Mouse (Mus musculus): ENCODE results near the gene Nxph2. TPM values are rescaled to one million over a fixed set of nuclear protein-coding genes. Genes with fewer than 3 reads are reported as not detected.
A peak's percentile ranks its signal among the peaks of the same experiment; 100 is the strongest.
"Not testable (repeated sequence)": the region's sequence is repeated elsewhere in the genome, so short reads cannot be mapped to it uniquely, and the experiment has no call there.

The Nxph2 gene
- 0.41 and 0.59 TPM in 2 replicates for polyA plus RNA-seq (2015; fragmentation: Nextera tagmentation; extraction: Ambion mirVana)

DNA sequence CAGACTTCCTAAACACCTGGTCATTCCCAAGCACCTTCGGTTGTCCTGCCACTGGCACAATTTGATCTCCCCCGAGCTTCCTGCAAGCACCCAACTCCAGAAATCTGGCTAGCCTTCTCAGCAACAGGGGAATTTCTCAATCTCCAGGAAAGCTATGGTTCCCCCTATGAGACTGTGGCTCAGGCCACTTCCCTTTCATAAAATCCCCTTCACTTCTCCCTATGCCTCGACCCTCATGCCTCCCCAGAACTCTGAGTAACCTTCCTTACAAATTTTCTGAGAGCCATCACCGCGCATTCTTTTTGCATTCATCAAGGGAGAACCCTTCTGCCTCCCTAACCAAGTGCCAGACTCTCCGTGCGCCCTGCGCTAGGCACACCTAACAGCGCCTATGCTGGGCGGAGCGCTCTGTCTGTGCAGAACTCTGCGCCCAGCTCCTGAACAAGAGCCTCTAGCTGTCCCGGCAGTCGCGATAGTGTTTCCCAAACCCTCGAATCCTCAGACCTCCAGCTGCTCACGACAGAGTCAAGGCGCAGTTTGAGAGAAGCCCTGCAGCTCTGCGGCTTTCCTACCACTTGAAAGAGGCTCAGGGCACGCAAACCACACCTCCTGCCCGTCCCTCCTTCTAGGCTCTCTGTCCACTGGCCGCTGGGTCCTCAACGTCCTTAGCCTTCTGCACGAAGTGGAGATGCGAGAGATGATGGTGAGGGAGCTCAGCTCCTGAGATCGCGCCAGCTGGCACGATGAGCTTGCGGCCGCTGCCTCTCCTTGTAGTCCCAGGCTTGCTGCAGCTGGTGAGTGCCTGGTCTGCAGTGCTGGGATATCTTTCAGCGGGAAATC, at the start of gene Nxph2:
TSS of gene Nxph2 (plus strand) at position 501 of the 840 bp plus-strand sequence.
- 2% methylated on average over 31 of the region's 31 CpGs for WGBS
- no peak within 1 kb of the TSS for H3K9ac ChIP-seq
- ATAC-seq (ENCODE audit: insufficient read depth, low FRiP score, low read depth), result peak; percentile 53; the same call in 1 of the 2 replicates
- no peak within 1 kb of the TSS for H3K27ac ChIP-seq
- H3K4me2 ChIP-seq, result peak within 1 kb of the TSS; percentile 54
- peaks cover 14% of the 10 kb centered on the region for H3K27me3 ChIP-seq (replicated peaks)
- H3K4me3 ChIP-seq (replicated peaks), result peak within 1 kb of the TSS; percentile 25
- H3K4me1 ChIP-seq, result no peaks in the 10 kb centered on the region
- H3K36me3 ChIP-seq, result no peaks in the 10 kb centered on the region
- no peaks in the 10 kb centered on the region for H3K9me3 ChIP-seq

DNA sequence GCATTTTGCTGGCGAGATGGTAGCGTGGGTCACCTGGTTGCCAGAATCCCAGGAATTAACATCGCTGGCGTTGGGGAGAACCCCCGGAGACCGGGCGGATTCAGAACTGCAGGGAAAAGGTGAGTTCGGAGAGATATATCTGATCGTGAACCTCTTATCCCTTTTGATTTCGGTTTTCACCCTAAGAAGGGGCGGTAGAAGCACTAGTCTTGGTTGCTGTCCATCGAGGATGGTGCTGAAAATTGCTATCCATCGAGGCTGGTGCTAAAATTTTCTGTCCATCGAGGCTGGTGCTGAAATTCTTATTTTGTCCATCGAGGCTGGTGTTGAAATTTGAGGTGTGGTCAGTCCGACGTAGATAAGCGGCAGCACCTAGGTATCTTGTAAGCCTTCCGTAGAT, 30.1 kb upstream of the Nxph2 start:
- not testable (repeated sequence) for H3K4me3 ChIP-seq (replicated peaks); ATAC-seq (ENCODE audit: insufficient read depth, low FRiP score, low read depth); H3K36me3 ChIP-seq; H3K9ac ChIP-seq; H3K27me3 ChIP-seq (replicated peaks); H3K4me1 ChIP-seq; H3K27ac ChIP-seq; H3K9me3 ChIP-seq; H3K4me2 ChIP-seq
- 45% methylated on average over 19 of the region's 19 CpGs for WGBS

DNA sequence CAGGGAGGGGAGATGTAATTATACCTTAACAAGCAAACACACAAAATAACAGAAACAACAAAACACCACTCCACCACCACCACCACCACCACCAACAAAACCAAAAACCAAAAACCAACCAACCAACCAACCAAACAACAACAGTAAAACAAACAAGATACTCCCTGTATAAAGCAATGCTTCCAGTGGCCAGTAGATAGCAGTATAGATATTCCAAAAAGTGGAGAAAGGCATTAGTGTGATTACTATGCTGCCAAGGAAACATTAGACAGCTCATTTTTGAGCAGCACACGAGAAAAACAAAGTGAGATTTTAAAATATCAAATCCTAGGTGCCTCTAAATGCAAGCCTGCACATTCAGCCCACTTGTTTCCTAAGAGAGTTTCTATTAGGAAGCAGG, 6.2 kb upstream of the Nxph2 start:
- Histone ChIP-seq H3K4me2 (no peak overlapping the region), H3K27ac (no peak overlapping the region), H3K9ac (no peak overlapping the region), H3K4me1 (no peaks in the 10 kb centered on the region), H3K9me3 (no peaks in the 10 kb centered on the region), H3K4me3 (replicated peaks) (no peak overlapping the region), H3K36me3 (no peaks in the 10 kb centered on the region), H3K27me3 (replicated peaks) (no peaks in the 10 kb centered on the region)
- WGBS, result 0% methylated on average over 1 of the region's 1 CpGs
- no peak for ATAC-seq (ENCODE audit: insufficient read depth, low FRiP score, low read depth)

Other genes with a start within 250 kb of the Nxph2 start
- 8.3 and 9.6 TPM in 2 replicates for gene Mastl, start 165.2 kb upstream of the Nxph2 start, polyA plus RNA-seq (2015; fragmentation: Nextera tagmentation; extraction: Ambion mirVana)
- 68.0 and 72.1 TPM in 2 replicates for gene Yme1l1, start 164.9 kb upstream of the Nxph2 start, polyA plus RNA-seq (2015; fragmentation: Nextera tagmentation; extraction: Ambion mirVana)
- gene 4931423N10Rik, start 113.8 kb upstream of the Nxph2 start, polyA plus RNA-seq (2015; fragmentation: Nextera tagmentation; extraction: Ambion mirVana), result not detected in 2 replicates

Data from stomach, embryonic 15.5 days (tissue).